Mouse (Mus musculus) midbrain, embryonic 15.5 days (tissue): ENCODE data around the gene Leng1. TPM values are rescaled to one million over a fixed set of nuclear protein-coding genes. Genes with fewer than 3 reads are reported as not detected.

Source experiments
- ATAC-seq: fragments of 200-750 bp; cut with Nextera tagmentation; replicated peaks from 2 replicates; pipeline ENCODE4 v1.8.0; 2017; ENCODE audit warnings: moderate TSS enrichment
- H3K27ac ChIP-seq: fragments of 300-500 bp; sonication (generic); 2 replicates; pipeline ENCODE4 v1.5.1; 2015; ENCODE audit warnings: mild to moderate bottlenecking, inconsistent platforms
- H3K27me3 ChIP-seq: fragments of 300-500 bp; sonication (generic); replicated peaks from 2 replicates; pipeline ENCODE4 v1.6.1; 2015; ENCODE audit warnings: inconsistent platforms
- H3K36me3 ChIP-seq: fragments of 300-500 bp; sonication (generic); replicated peaks from 2 replicates; pipeline ENCODE4 v1.6.1; 2015; ENCODE audit warnings: inconsistent platforms
- H3K4me1 ChIP-seq: fragments of 300-500 bp; sonication (generic); 2 replicates; pipeline ENCODE4 v1.6.1; 2015; ENCODE audit warnings: inconsistent platforms
- H3K4me2 ChIP-seq: fragments of 300-500 bp; sonication (generic); 2 replicates; pipeline ENCODE4 v1.6.1; 2015; ENCODE audit warnings: inconsistent platforms, mild to moderate bottlenecking, moderate library complexity
- H3K4me3 ChIP-seq: fragments of 300-500 bp; sonication (generic); 2 replicates; pipeline ENCODE4 v1.5.1; 2015; ENCODE audit warnings: mild to moderate bottlenecking, inconsistent platforms
- H3K9ac ChIP-seq: fragments of 300-500 bp; sonication (generic); 2 replicates; pipeline ENCODE4 v1.6.1; 2015; ENCODE audit warnings: mild to moderate bottlenecking, inconsistent platforms
- H3K9me3 ChIP-seq: fragments of 300-500 bp; sonication (generic); 2 replicates; pipeline ENCODE4 v1.6.1; 2016; ENCODE audit warnings: inconsistent platforms
- WGBS: fragments of 180-500 bp; shearing (Covaris S2); methylation state at CpG from one replicate; pipeline ENCODE4 v1.1.7; 2015; ENCODE audit warnings: mixed read lengths; 5-methylcytosine and 5-hydroxymethylcytosine counted together
- polyA plus RNA-seq: library from polyadenylated mRNA; unstranded; fragments of >200 nt; fragmentation: Nextera tagmentation; extraction: Ambion mirVana; gene quantifications from 2 replicates; pipeline ENCODE4 v1.2.1, GENCODE M21; 2015

Leng1 gene
- polyA plus RNA-seq, 1 experiment from 2014 or later, result 13.7 TPM

GRCm38 (mm10) chr7:3645488-3646025 is 20.1 kb downstream of the Leng1 start:
- Histone ChIP-seq H3K4me1 (peaks cover 40% of the 10 kb centered on the region), H3K9me3 (no peaks in the 10 kb centered on the region), H3K4me2 (peak overlapping the region; percentile 70), H3K27ac (peak overlapping the region; percentile 96), H3K9ac (peak overlapping the region; percentile 96), H3K4me3 (peak overlapping the region; percentile 92), H3K36me3 (peaks cover 7% of the 10 kb centered on the region; the same call in 1 of the 2 replicates), H3K27me3 (no peaks in the 10 kb centered on the region)
- WGBS, result under 1% methylated on average over 54 of the region's 58 CpGs
- no peak for ATAC-seq

- WGBS, result under 1% methylated on average over 57 of the region's 58 CpGs
- H3K4me3 ChIP-seq, result peak within 1 kb of the TSS; percentile 92
- peaks cover 40% of the 10 kb centered on the region for H3K4me1 ChIP-seq
- H3K27ac ChIP-seq, result peak within 1 kb of the TSS; percentile 96
- H3K9me3 ChIP-seq, result no peaks in the 10 kb centered on the region
- H3K9ac ChIP-seq, result peak within 1 kb of the TSS; percentile 96
- H3K36me3 ChIP-seq, result peaks cover 13% of the 10 kb centered on the region; the same call in 1 of the 2 replicates
- H3K27me3 ChIP-seq, result no peaks in the 10 kb centered on the region
- H3K4me2 ChIP-seq, result peak within 1 kb of the TSS; percentile 70
- ATAC-seq, result peak; percentile 98
Observed at GRCm38 (mm10) chr7:3644672-3645487, 20.8 kb downstream of the Leng1 start, which contains the start of gene Cnot3. TSS of gene Cnot3 (plus strand) at chr7:3645268.

- peak overlapping the region; percentile 54 for H3K27ac ChIP-seq
- 0 out of 2 replicates have a peak overlapping the region, but pooled peaks have one; percentile 1 for H3K9ac ChIP-seq
- peak; percentile 0; the same call in 1 of the 2 replicates for ATAC-seq
Observed at GRCm38 (mm10) chr7:3644348-3644671, 21.3 kb downstream of the Leng1 start.

GRCm38 (mm10) chr7:3643843-3644242 is 21.8 kb downstream of the Leng1 start:
- no peak for ATAC-seq
- 0 out of 2 replicates have a peak overlapping the region, but pooled peaks have one; percentile 1 for H3K9ac ChIP-seq
- peak overlapping the region; percentile 70 for H3K4me2 ChIP-seq
- H3K4me3 ChIP-seq, result peak overlapping the region; percentile 92
- 19% methylated on average over 9 of the region's 9 CpGs for WGBS
- H3K27ac ChIP-seq, result peak overlapping the region; percentile 54; the same call in 1 of the 2 replicates
- H3K36me3 ChIP-seq, result peaks cover 23% of the 10 kb centered on the region
- peaks cover 33% of the 10 kb centered on the region for H3K4me1 ChIP-seq
- H3K9me3 ChIP-seq, result no peaks in the 10 kb centered on the region
- no peaks in the 10 kb centered on the region for H3K27me3 ChIP-seq

More at GRCm38 (mm10) chr7:3644348-3644671, 21.3 kb downstream of the Leng1 start:
- Histone ChIP-seq H3K9me3 (no peaks in the 10 kb centered on the region), H3K4me1 (peaks cover 38% of the 10 kb centered on the region), H3K4me2 (peak overlapping the region; percentile 70), H3K4me3 (peak overlapping the region; percentile 92), H3K27me3 (no peaks in the 10 kb centered on the region), H3K36me3 (peaks cover 18% of the 10 kb centered on the region)
- WGBS, result under 1% methylated on average over 11 of the region's 11 CpGs

GRCm38 (mm10) chr7:3643412-3643811 is 22.2 kb downstream of the Leng1 start:
- Histone ChIP-seq H3K9ac (no peak overlapping the region), H3K27ac (no peak overlapping the region), H3K4me1 (peaks cover 29% of the 10 kb centered on the region), H3K36me3 (peaks cover 25% of the 10 kb centered on the region), H3K27me3 (no peaks in the 10 kb centered on the region), H3K4me2 (no peak overlapping the region), H3K4me3 (no peak overlapping the region), H3K9me3 (no peaks in the 10 kb centered on the region)
- 74% methylated on average over 5 of the region's 5 CpGs for WGBS
- no peak for ATAC-seq

- peak overlapping the region; percentile 68 for H3K4me3 ChIP-seq
- ATAC-seq, result no peak
Observed at GRCm38 (mm10) chr7:3630478-3630815, 35.2 kb downstream of the Leng1 start.

GRCm38 (mm10) chr7:3629543-3630477 is 35.8 kb downstream of the Leng1 start, which contains the start of the genes Tfpt and Prpf31:
TSS of gene Tfpt (minus strand) at chr7:3629929.
TSS of gene Prpf31 (plus strand) at chr7:3629985.
- Histone ChIP-seq H3K36me3 (peaks cover 5% of the 10 kb centered on the region), H3K4me2 (peak within 1 kb of the TSS; percentile 98), H3K27ac (peak within 1 kb of the TSS; percentile 84), H3K27me3 (no peaks in the 10 kb centered on the region), H3K9me3 (no peaks in the 10 kb centered on the region), H3K4me1 (peaks cover 27% of the 10 kb centered on the region), H3K4me3 (peak within 1 kb of the TSS; percentile 68), H3K9ac (peak within 1 kb of the TSS; percentile 73)
- WGBS, result 1% methylated on average over 47 of the region's 47 CpGs
- ATAC-seq, result peak; percentile 91

More at GRCm38 (mm10) chr7:3630478-3630815, 35.2 kb downstream of the Leng1 start:
- no peak overlapping the region for H3K27ac ChIP-seq
- H3K4me1 ChIP-seq, result peaks cover 27% of the 10 kb centered on the region
- no peaks in the 10 kb centered on the region for H3K27me3 ChIP-seq
- H3K36me3 ChIP-seq, result peaks cover 5% of the 10 kb centered on the region
- H3K9ac ChIP-seq, result peak overlapping the region; percentile 53
- H3K9me3 ChIP-seq, result no peaks in the 10 kb centered on the region
- whole genome bisulfite sequencing, result 66% methylated on average over 3 of the region's 3 CpGs
- H3K4me2 ChIP-seq, result peak overlapping the region; percentile 98

- 42% methylated on average over 4 of the region's 4 CpGs for WGBS
- Histone ChIP-seq H3K4me3 (peak overlapping the region; percentile 68), H3K4me2 (peak overlapping the region; percentile 98), H3K36me3 (peaks cover 7% of the 10 kb centered on the region), H3K27ac (peak overlapping the region; percentile 84), H3K9me3 (no peaks in the 10 kb centered on the region), H3K9ac (peak overlapping the region; percentile 73), H3K27me3 (no peaks in the 10 kb centered on the region), H3K4me1 (peaks cover 27% of the 10 kb centered on the region)
- peak; percentile 75 for ATAC-seq
Observed at GRCm38 (mm10) chr7:3629030-3629429, 36.6 kb downstream of the Leng1 start.

GRCm38 (mm10) chr7:3617242-3617995 is 48.2 kb downstream of the Leng1 start, which contains the start of gene Ndufa3:
TSS of gene Ndufa3 (plus strand) at chr7:3617373.
- Histone ChIP-seq H3K4me1 (peaks cover 21% of the 10 kb centered on the region), H3K9me3 (no peaks in the 10 kb centered on the region), H3K27me3 (no peaks in the 10 kb centered on the region), H3K36me3 (peaks cover 12% of the 10 kb centered on the region; the same call in 1 of the 2 replicates), H3K9ac (peak within 1 kb of the TSS; percentile 68), H3K4me3 (peak within 1 kb of the TSS; percentile 68), H3K4me2 (peak within 1 kb of the TSS; percentile 58), H3K27ac (peak within 1 kb of the TSS; percentile 76)
- ATAC-seq, result peak; percentile 96
- 2% methylated on average over 32 of the region's 32 CpGs for WGBS

GRCm38 (mm10) chr7:3616389-3617241 is 49.0 kb downstream of the Leng1 start:
- Histone ChIP-seq H3K4me3 (peak overlapping the region; percentile 68), H3K27ac (0 out of 2 replicates have a peak overlapping the region, but pooled peaks have one; percentile 76), H3K36me3 (0 out of 2 replicates have a peak, but pooled peaks cover 12% of the 10 kb centered on the region), H3K9me3 (no peaks in the 10 kb centered on the region), H3K4me1 (peaks cover 21% of the 10 kb centered on the region), H3K4me2 (peak overlapping the region; percentile 58), H3K27me3 (no peaks in the 10 kb centered on the region), H3K9ac (peak overlapping the region; percentile 68; the same call in 1 of the 2 replicates)
- 43% methylated on average over 6 of the region's 6 CpGs for WGBS
- ATAC-seq, result peak; percentile 51
